Mouse (Mus musculus) common myeloid progenitor, adult 5-6 weeks (primary cell): ENCODE data around the gene Ak1. TPM values are rescaled to one million over a fixed set of nuclear protein-coding genes. Genes with fewer than 3 reads are reported as not detected.
A peak's percentile ranks its signal among the peaks of the same experiment; 100 is the strongest.

ENCODE experiments used
- ATAC-seq: replicated peaks from 2 replicates; pipeline ENCODE4 v1.8.0; 2016; ENCODE audit warnings: low read depth, mild to moderate bottlenecking, moderate TSS enrichment, inconsistent platforms; ENCODE audit not compliant: poor library complexity, severe bottlenecking
- total RNA-seq: library from RNA; stranded (forward); fragments of 200-1000, 187-1606 nt; gene quantifications from 2 replicates; pipeline ENCODE4 v1.2.3, GENCODE M21; 2017

Gene Ak1
- total RNA-seq, 1 experiment from 2014 or later = 3.5 TPM

- no peak for ATAC-seq
Observed at GRCm38 (mm10) chr2:32598506-32598905, 23.1 kb upstream of the Ak1 start.

DNA sequence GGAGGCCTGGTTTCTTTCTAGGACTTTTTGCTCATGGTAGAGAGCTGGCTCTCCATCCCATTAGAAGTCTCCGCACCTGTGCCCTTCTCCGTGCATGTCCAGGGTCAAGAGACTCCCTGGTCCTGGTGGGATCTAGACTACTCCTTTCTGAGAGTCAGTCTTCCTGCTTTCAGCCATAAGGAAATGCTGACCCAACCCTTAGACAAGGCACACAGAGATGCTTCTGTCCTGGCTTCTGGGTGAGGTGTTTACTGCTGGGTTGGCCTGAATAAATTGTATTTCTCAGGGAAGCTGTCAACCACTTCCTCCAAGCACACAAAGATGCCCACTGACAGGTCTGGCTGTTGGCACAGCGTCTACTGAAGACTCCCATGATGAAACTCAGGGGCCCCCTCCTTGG lies 22.1 kb upstream of the Ak1 start, which contains the start of gene St6galnac6:
TSS of gene St6galnac6 (plus strand) at position 301 of the 400 bp plus-strand sequence.
- no peak for ATAC-seq

- ATAC-seq = peak; percentile 28; the same call in 1 of the 2 replicates
Observed at GRCm38 (mm10) chr2:32601417-32602065, 20.0 kb upstream of the Ak1 start.

DNA sequence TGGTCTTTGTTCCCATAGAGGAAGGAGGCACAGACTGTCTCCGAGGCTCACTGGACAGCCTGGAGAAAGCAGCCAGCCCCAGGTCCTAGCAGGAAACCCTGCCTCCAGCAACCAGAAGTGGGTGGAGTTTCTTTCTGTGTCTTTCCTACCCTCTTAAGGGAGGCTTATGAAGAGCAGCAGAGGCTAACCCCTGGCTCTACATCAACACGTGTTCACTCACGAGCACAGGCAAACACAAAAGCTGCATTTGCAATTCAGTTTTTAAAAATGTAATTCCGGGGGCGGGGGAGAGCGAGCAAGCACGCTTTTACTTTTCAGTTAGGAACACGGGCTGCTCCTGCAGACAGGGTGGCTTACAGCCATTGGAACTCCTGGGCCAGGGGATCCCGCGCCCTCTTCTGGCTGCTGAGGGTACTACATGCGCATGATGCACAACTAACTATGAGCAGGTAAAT lies 18.9 kb upstream of the Ak1 start:
- ATAC-seq = peak; percentile 67

- ATAC-seq = no peak
Observed at GRCm38 (mm10) chr2:32604631-32605030, 16.9 kb upstream of the Ak1 start.

- ATAC-seq = peak; percentile 48
Observed at GRCm38 (mm10) chr2:32606161-32607142, 15.1 kb upstream of the Ak1 start.

GRCm38 (mm10) chr2:32607262-32607947 lies 14.2 kb upstream of the Ak1 start:
- peak; percentile 19 for ATAC-seq

GRCm38 (mm10) chr2:32608141-32608777 lies 13.3 kb upstream of the Ak1 start:
- peak; percentile 72 for ATAC-seq

DNA sequence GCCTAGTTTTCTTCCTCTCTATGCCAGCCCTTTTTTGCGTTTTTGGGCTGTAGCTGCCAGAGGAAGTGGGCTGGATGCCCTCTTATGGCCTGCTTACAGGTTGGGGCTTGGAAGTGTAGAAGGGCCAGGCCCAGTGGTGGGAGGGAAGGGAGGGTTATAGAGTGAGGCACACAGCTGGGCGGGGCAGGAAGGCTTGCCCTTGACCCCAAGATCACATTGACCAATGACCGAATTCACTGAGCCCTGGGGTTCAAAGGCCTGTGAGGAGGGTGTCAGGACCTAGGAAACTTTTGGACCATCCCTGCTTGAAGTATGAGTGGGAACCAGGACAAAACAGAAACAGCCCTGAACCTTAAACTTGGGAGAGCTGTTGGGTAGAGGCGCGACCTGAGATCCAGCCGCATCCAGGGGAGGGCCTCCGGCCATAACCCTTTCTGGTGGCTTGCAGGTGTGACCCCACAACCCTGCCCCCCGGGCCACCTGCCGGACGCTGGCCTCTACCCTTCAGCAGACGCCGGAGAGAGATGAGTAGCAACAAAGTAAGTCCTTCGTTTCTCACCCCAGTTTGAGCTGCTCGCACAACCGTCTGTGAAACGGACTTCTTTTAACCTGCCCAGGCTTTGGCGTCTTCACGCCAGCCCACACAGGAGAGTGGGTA lies 12.7 kb upstream of the Ak1 start:
- no peak; the same call in none of the 2 replicates for ATAC-seq

- no peak for ATAC-seq
Observed at GRCm38 (mm10) chr2:32610610-32611229, 10.8 kb upstream of the Ak1 start.

- no peak for ATAC-seq
Observed at GRCm38 (mm10) chr2:32612274-32612673, 9.3 kb upstream of the Ak1 start.

GRCm38 (mm10) chr2:32617109-32617508 lies 4.4 kb upstream of the Ak1 start:
- no peak for ATAC-seq

DNA sequence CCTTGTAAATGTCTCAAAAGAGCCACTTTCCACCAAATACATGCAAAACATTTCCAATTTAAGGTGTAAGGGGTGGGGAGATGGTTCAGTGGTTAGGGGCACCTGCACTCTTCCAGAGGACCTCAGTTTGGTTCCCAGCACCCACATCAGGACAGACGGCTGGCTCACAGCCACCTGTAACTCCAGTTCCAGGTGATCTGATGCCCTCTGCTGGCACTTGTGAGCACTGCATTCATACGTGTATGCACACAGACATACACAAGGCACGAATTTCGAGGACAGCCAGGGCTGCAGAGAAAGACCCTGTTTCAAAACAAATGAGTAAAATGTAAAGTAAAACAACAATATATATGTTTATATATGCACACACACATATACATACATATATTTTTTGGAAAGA lies 4.0 kb upstream of the Ak1 start:
- no peak for ATAC-seq

GRCm38 (mm10) chr2:32618051-32618450 lies 3.5 kb upstream of the Ak1 start:
- ATAC-seq = no peak

- ATAC-seq = peak; percentile 56
Observed at GRCm38 (mm10) chr2:32620682-32621516, 659 bp upstream of the Ak1 start.

DNA sequence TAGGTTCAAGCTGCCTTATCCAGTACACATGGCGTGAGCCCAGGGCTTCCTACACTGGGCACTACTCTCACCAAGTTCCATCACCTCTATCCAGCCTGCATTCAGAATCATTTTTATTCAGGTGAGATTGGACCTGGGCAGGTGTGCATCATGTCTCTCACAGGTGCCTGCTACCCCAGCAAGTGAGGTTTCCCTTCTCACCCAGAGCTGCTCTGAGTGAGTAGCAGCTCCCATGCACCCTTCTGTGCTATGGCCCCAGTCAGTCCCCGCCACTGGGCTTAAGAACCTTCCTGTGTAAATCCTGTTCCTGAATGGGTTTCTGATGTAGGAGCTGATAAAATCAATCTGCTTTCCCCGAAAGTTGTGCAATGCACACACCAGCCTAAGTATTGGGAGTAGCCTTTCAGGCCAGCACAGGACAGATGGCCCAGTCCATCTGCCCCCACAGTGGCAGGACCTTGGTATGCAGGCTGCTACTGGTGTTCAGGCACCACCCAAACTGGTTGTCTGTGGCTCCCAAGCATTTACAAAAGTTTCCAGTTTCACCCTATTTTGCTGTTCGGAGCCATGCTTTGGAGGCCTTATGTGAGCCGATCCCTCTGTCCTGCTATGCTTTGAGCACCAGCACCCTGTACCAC lies 2.7 kb downstream of the Ak1 start:
- ATAC-seq = no peak

GRCm38 (mm10) chr2:32625212-32625872 lies 3.8 kb downstream of the Ak1 start:
- ATAC-seq = peak; percentile 27; the same call in 1 of the 2 replicates
